Mouse (Mus musculus): ENCODE measurements around the gene Trip11.

The Trip11 gene

DNA sequence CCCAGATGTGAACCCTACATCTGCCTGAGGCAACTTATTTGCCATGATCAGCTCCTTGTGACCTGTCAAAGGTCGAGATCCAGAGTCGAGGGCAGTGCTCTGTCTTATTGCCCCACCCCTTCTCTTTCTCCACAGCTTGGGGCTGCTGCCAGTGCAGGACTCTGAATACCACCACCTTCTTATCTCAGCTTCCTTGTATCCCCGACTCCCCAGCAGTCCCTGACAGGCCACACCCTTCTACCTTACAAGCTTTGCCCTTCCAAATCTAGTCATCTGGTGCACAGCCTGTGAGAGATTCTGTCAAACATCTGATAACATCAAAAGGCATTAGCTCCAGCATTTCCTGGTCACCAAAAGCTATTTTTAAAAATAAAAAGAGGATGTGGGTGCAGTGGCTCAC is 91.5 kb downstream of the Trip11 start:
- in situ Hi-C loops (cut with MboI), result no loop called here

DNA sequence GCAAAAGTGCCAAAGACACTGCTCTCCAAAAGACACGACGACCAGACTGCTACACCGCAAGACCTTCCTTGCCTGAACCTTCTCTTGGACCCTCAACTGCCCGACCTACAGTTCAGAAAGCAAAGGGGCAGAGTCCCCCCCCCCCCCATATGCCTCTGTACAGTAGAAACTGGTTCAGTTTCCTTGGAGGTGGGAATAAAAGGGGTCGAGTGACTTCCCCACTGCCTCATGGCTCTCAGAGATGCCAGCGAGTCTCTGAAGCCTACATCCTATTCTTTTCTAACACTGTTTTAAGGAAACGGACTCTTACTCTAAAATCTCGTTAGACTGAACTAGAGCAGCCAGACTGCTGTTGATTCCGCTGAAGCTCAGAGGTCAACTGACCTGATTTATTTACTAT is 93.5 kb downstream of the Trip11 start:
- in situ Hi-C loops (cut with MboI), result no loop called here

DNA sequence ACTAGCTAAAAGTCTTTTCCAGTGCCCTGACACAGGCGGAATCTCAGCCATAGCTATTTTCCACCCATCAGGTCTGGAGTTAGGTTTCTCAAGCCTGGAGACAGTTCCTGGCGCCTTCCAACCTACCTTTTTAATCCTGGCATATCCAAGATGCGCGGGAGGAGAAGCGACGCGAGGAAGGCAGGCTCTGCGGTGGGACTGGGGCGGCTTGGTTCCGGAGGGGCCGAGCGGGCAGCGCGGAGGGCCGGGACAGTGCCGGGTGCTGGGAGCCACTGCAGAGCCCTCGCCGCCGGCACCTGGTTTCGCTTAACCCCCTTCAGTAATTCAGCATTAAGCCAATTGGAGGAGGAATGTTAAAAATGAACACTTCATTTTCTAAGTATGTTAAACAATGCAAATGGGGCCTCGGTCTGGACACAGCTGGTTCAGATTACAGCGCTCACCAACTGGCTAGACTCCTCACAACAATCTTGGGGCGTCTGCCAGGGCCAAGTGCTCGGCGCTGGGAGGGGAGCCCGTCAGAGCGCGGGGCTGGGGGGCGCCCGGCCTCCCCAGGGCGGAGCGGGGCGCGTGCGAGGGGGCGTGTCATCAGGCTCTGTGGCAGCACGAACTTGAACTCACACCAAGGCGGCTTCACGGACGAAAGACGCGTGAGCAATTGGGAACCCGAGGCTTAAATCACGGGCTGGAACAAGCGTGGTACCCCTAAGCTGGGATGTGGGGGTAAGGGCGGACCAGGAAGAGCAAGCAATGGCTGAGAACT is 94.3 kb downstream of the Trip11 start, which contains the start of gene Fbln5:
Gene Fbln5 (minus strand): TSS at position 448 of the 763 bp plus-strand sequence.
- in situ Hi-C loops (cut with MboI), result no loop called here

- in situ Hi-C loops (cut with MboI), result no loop called here
Observed at GRCm38 (mm10) chr12:101818246-101818607, 94.8 kb downstream of the Trip11 start.

- in situ Hi-C loops (cut with MboI), result no loop called here
Observed at GRCm38 (mm10) chr12:101816810-101817209, 96.3 kb downstream of the Trip11 start.

DNA sequence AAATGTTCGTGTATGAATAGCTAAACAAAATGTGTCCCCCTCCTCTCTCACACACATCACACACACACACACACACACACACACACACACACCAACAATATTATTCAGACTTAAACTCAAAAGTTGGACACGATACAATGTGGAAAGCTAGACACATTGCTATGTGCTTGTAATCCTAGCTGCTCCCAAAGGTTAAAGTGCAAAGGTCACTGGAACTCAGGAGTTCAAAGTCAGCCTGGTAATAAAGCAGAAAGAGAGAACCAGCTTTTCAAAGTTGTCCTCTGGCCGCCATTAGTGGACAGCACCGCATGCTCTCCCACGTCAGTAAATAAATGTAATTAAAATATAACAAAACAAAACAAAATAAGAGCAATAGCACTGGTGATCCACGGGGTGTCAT is 97.3 kb downstream of the Trip11 start:
- in situ Hi-C loops (cut with MboI), result no loop called here

DNA sequence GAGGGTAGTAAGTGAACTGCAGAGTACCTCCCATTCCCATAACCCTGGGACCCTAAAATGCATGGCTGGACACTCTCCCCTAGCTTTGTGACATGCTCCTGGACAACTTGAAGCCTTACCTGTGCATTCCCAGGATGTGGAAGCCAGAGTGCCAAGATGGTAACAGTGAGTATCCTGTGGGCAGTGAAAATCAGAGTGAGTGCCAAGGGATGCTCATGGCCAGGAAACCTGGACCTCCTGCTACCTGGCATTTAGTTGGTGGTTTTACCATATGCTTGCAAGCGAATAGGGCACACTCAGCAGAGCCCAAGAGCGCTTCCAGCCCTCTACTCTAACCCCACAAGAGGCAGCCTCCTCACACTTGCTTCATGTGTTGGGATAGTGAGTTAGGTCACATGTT is 98.6 kb downstream of the Trip11 start:
- in situ Hi-C loops (cut with MboI), result no loop called here

DNA sequence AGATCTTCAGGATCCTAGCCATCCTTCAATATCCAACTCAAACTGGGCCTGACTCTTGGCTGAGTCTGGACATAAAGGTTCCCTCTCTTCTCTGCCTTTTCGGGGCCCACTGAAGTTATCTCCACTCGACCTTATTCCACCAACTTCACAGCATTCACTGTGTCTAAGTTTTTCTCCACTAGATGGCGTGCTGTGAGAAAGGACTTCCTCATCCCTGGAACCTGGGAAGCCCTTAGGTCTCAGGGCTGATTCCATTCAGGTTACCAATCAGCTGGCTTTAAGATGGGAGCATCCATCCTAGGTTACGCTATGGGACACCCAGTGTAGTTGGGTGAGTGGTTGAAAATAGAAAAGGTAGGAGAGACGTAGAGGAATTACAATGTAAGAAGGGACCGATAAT is 101.9 kb downstream of the Trip11 start:
- in situ Hi-C loops (cut with MboI), result no loop called here

- in situ Hi-C loops (cut with MboI), result no loop called here
Observed at GRCm38 (mm10) chr12:101810515-101810914, 102.6 kb downstream of the Trip11 start.

- in situ Hi-C loops (cut with MboI), result no loop called here
Observed at GRCm38 (mm10) chr12:101807400-101807799, 105.7 kb downstream of the Trip11 start.

DNA sequence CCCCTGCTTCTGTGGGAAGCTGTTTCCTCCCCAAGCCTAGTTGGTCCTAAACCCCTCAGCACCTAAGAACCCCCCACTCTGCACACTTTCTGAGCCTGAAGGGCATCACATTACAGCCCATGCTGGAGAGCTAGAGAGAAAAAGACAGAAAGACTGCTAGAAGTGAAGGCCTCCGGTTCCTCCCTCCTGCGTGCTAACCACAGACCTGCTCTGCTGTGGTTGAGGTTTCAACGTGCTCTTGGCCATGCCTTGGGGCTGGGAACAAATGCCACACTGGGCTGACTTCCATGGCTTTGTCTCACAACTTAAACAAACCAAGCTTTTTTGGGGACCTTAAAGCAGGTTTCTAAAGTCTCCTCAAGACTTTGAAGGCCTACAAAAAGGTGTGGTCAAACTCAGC is 110.6 kb downstream of the Trip11 start:
- in situ Hi-C loops (cut with MboI), result no loop called here

GRCm38 (mm10) chr12:101801744-101802143 is 111.3 kb downstream of the Trip11 start:
- in situ Hi-C loops (cut with MboI), result no loop called here

DNA sequence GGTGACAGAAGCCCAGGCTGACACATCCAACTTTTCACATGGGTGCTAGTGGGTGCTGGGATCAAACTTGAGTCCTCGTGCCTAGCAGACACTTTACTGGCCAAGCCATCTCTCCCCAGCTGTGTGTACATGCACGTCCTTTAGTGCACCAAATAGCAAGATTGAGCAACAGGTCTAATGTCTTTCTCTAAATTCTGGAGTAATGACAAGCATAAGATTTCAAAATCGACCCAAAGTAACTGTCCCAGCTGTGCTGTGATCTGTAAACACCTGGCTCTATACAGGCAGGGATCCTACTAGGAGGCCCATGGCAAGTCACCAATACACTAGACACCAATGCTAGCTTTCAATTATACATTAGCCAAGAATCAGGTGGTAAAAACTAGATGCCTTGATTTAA is 112.0 kb downstream of the Trip11 start:
- in situ Hi-C loops (cut with MboI), result no loop called here

- in situ Hi-C loops (cut with MboI), result no loop called here
Observed at GRCm38 (mm10) chr12:101798189-101798922, 114.7 kb downstream of the Trip11 start.

DNA sequence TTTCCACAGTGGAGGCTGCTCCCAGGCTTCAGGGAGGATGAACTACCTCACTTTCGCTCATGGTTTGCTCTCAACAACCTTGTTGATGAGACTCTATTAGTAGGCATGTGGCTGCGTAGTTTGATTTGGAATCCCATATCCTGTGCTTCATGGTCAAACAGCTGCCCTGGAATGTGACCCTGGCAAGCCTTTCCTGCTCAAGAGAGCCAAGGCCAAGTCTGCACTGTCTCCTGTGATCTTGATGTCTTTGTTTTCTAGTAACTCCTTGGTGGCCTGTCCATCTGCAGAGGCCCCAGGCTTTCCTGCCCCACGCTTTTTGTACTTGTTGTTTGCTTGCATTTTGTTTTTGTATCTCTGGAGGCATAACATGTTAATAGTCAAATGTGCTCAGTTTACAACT is 118.6 kb downstream of the Trip11 start:
- in situ Hi-C loops (cut with MboI), result no loop called here

DNA sequence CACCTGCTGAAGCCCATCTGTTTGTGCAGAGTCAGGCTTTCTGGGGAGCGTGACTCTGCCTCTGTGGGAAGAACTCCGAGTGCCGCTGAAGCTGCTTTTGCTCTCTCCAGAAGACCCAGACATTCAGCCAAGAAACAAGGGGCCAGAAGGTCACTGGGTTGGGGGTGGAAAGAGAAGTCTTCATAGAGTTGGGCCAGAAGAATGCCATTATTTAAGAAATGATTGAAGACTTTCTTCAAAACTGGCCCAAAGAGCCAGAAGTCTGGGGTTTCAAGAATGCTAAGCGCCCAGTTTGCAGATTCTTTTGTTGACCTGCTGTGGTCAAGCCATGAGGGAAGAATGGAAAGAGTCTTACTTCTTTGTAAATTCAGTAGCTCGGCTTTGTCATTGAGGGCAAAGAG is 119.8 kb downstream of the Trip11 start:
- in situ Hi-C loops (cut with MboI), result no loop called here

DNA sequence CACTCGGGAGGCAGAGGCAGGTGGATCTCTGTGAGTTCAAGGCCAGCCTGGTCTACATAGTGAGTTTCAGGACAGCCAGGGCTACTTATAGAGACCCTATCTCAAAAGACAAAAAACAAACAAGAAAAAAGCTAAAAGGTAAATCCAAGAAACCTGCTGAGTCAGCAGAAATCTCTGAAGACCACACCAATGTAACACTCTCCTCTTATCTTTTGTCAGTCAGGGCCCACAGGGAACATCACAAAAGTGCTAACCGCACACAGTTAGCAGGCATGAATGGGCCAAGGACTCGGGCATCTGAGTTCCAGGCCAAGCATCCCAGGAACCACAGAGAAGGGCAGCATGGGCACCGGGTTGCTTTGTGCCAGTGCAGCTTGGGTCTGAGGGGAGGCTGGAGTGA is 120.4 kb downstream of the Trip11 start:
- in situ Hi-C loops (cut with MboI), result no loop called here

DNA sequence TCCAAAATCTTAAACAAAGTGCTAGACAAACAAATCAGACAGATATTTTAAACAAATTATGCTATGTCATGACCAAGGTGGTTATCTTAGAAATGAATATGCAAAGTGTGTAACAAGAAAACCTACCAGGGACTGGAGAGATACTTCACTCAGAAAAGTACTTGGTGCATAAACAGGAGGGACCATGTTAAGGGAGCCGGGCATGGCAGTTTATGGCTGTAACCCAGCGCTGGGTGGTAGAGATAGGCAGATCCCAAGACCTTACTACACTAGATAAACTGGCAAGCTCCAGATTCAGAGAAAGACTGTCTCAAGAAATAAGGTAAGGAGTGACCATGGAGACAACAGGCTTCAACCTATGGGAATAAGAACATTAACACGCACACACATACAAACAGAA is 123.3 kb downstream of the Trip11 start:
- in situ Hi-C loops (cut with MboI), result no loop called here

DNA sequence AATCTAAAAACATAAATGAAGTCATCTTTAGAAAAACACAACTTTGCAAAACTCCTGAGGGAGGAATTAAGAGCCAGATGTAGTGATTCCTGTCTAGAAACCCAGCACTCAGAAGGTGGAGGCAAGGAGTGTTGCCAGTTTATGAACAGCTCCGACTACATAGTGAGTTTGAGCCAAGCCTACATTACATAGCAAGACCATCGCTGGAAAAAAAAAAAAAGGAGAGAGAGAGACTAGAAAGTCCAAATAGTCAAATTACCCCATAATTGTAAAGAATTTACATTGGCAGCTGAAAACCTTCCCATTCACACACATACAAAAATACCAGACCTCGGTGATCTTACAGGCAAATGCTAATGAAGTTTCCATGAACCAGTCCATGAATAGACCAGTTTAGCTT is 123.8 kb downstream of the Trip11 start:
- in situ Hi-C loops (cut with MboI), result no loop called here

All from mature B cell (primary cell).